Mouse (Mus musculus) bone marrow macrophage, adult 2 months (primary cell): ENCODE measurements around the gene Ankrd17. TPM values are rescaled to one million over a fixed set of nuclear protein-coding genes. Genes with fewer than 3 reads are reported as not detected.

Experiments used
- H3K27ac ChIP-seq: 2 replicates; pipeline ENCODE4 v1.5.1; 2012; ENCODE audit warnings: low read depth, low read length; ENCODE audit not compliant: insufficient read depth
- H3K4me1 ChIP-seq: 2 replicates; pipeline ENCODE4 v1.6.1; 2012; ENCODE audit warnings: low read length; ENCODE audit not compliant: control insufficient read depth, insufficient read depth
- H3K4me3 ChIP-seq: 2 replicates; pipeline ENCODE4 v1.5.1; 2012; ENCODE audit warnings: mild to moderate bottlenecking, low read length, moderate library complexity; ENCODE audit not compliant: insufficient read depth
- CTCF ChIP-seq: IDR thresholded peaks from 2 replicates; pipeline ENCODE4 v1.5.1; 2012; ENCODE audit warnings: low read depth, mild to moderate bottlenecking, low read length, moderate library complexity
- POLR2A ChIP-seq: IDR thresholded peaks from 2 replicates; pipeline ENCODE4 v1.6.1; 2012; ENCODE audit warnings: mild to moderate bottlenecking, low read depth, low read length, borderline replicate concordance
- polyA plus RNA-seq: library from polyadenylated mRNA; stranded (reverse); fragments of >200 nt; gene quantifications from 2 replicates; pipeline ENCODE4 v1.2.4, GENCODE M21; 2012; ENCODE audit not compliant: missing spikeins, insufficient read depth, insufficient read length

Ankrd17 gene
- polyA plus RNA-seq, 1 experiment, result 40.0 TPM

DNA sequence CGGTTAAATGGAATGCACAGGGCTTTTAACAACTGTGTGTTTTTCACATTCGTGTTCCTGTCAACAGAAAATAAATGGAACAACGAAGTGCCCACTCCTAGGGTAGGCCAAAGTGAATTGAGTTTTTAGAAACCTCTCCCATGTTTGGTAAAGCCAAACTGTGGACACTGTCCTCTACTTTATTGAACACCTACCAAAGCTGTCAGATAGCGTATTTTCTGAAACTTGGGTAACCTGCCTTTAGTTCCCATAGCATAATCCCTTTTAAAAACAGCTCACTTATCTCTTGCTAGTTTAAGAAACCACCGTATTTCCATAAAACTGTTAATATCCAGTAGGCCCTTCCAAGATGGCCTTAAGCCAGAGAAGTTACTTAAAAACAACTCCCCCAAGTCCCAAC, 141.6 kb downstream of the Ankrd17 start:
- peak overlapping the region; percentile 78 for H3K27ac ChIP-seq
- peak overlapping the region; percentile 51 for H3K4me3 ChIP-seq
- H3K4me1 ChIP-seq, result peaks cover 7% of the 10 kb centered on the region
- TF ChIP-seq POLR2A (no peak), CTCF (no peak)

DNA sequence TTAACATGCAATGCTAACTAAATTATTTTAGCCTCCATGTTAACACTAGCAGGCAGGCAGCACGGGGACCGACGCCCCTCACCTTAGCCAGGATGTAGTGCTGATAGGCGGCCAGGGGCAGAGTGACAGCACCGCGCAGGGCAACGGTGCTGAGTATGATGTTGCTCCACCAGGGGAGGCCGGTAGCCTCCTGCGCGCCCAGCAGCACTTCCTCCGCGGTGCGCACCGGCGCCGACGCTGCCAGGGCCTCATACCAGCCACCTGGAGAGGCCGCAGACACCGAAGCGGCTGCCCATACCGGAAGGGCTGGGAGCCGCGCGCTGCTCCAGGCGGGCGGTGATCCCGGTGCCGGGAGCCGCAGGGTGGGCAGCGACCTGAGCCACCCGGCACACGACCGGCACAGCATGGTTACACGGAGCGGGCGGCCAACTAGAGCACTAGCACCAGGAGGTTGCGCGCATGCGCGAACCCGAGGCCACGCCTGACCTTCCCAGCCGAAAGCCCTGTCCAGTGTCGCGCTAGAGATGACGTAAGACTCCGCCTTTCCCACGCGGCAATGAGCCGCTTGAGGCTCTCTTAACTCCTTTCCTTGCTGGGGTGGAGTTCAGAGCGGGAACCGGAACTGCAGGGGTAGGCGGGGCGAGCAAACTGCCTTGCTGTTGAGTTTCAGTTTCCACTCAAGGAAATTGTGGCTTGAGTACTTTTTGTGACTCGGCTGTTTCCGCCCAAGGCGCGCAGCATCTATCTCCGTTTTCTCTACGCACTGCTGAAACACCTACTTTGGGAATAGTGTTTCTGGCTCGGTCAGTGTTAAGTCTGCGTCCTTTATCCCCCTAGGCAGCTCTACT, 142.6 kb downstream of the Ankrd17 start, which contains the start of gene Cox18:
TSS of gene Cox18 (minus strand) at position 468 of the 848 bp plus-strand sequence.
- no peak for TF ChIP-seq CTCF
- TF ChIP-seq POLR2A, result no peak
- Histone ChIP-seq H3K4me1 (peaks cover 7% of the 10 kb centered on the region), H3K4me3 (peak within 1 kb of the TSS; percentile 99), H3K27ac (peak within 1 kb of the TSS; percentile 78)

DNA sequence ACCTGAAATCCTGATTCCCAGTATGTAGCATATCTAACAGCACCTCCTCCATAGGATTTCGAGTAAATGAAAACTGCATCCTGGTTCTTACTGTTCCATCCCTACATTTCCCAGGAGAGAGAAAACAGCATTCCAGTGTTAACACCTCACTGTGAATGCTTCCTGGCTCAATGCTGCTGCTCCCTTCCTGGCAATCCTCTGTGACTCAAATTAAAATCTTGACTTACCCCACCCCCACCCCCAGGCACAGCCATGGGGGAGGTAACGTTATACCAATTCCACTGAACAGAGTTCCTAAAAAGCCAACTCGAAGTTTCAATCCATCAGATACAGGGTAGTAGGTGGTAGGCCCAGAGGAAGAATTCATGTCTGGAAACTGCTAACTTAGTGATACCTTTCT, 143.4 kb downstream of the Ankrd17 start:
- Histone ChIP-seq H3K4me3 (peak overlapping the region; percentile 99), H3K27ac (no peak overlapping the region), H3K4me1 (peaks cover 7% of the 10 kb centered on the region)
- no peak for TF ChIP-seq POLR2A
- no peak for TF ChIP-seq CTCF

GRCm38 (mm10) chr5:90217791-90218190, 148.6 kb downstream of the Ankrd17 start:
- no peak for TF ChIP-seq POLR2A
- no peak for TF ChIP-seq CTCF

DNA sequence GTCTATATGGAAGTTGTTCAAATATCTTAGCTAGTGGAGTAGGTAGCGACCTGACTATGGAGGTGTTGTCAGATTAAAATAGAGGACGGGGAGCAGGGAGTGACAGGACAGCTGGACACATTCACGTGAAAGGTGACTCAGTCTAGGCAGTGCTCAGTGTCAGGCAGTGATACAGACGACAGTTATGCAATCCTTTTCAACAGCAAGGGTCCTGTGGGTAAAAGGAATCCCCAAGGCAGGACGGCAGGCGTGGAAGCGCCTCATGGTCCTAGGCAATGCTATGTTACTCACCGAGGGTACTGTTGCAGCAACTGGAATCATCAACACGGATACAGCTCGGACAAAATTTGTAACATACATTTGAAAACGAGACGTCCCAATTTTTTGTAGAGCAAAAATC, 149.2 kb downstream of the Ankrd17 start:
- Histone ChIP-seq H3K4me3 (no peak overlapping the region), H3K27ac (no peak overlapping the region), H3K4me1 (no peaks in the 10 kb centered on the region)
- TF ChIP-seq CTCF, result no peak
- TF ChIP-seq POLR2A, result no peak

More at GRCm38 (mm10) chr5:90217791-90218190, 148.6 kb downstream of the Ankrd17 start:
- no peak overlapping the region for H3K27ac ChIP-seq
- no peak overlapping the region for H3K4me3 ChIP-seq
- peaks cover under 1% of the 10 kb centered on the region for H3K4me1 ChIP-seq

GRCm38 (mm10) chr5:90213356-90213755, 153.0 kb downstream of the Ankrd17 start:
- Histone ChIP-seq H3K27ac (no peak overlapping the region), H3K4me3 (no peak overlapping the region), H3K4me1 (no peaks in the 10 kb centered on the region)
- TF ChIP-seq POLR2A, result no peak
- no peak for TF ChIP-seq CTCF

- Histone ChIP-seq H3K27ac (no peak overlapping the region), H3K4me1 (no peaks in the 10 kb centered on the region), H3K4me3 (no peak overlapping the region)
- TF ChIP-seq CTCF (no peak), POLR2A (no peak)
These were observed 163.2 kb downstream of the Ankrd17 start for GRCm38 (mm10) chr5:90203168-90203567.

- Histone ChIP-seq H3K4me3 (no peak overlapping the region), H3K4me1 (no peaks in the 10 kb centered on the region), H3K27ac (no peak overlapping the region)
- TF ChIP-seq POLR2A (no peak), CTCF (no peak)
These were observed 163.8 kb downstream of the Ankrd17 start for GRCm38 (mm10) chr5:90202447-90203117.

- H3K27ac ChIP-seq, result no peak overlapping the region
- no peaks in the 10 kb centered on the region for H3K4me1 ChIP-seq
- no peak for TF ChIP-seq CTCF
- TF ChIP-seq POLR2A, result no peak
- no peak overlapping the region for H3K4me3 ChIP-seq
These were observed 166.3 kb downstream of the Ankrd17 start for GRCm38 (mm10) chr5:90199922-90200632.
